Mouse (Mus musculus) C2C12 (cell line): ENCODE results near the gene Syf2.

Experiments
- CEBPB ChIP-seq: IDR thresholded peaks from one replicate; pipeline ENCODE4 v1.6.1; 2011; ENCODE audit warnings: low read depth, mild to moderate bottlenecking, control low read depth, moderate library complexity
- CTCF ChIP-seq: IDR thresholded peaks from one replicate; pipeline ENCODE4 v1.5.1; 2011; ENCODE audit not compliant: control insufficient read depth, insufficient read depth, insufficient read length
- MAX ChIP-seq: IDR thresholded peaks from one replicate; pipeline ENCODE4 v1.6.1; 2011; ENCODE audit warnings: mild to moderate bottlenecking, control low read depth
- MYOD1 ChIP-seq: IDR thresholded peaks from one replicate; pipeline ENCODE4 v1.6.1; 2011; ENCODE audit warnings: low read depth; ENCODE audit not compliant: control insufficient read depth, insufficient read length
- MYOG ChIP-seq: IDR thresholded peaks from one replicate; pipeline ENCODE4 v1.6.1; 2011; ENCODE audit not compliant: control insufficient read depth, insufficient read length; ENCODE audit errors: extremely low read depth
- USF1 ChIP-seq: IDR thresholded peaks from one replicate; pipeline ENCODE4 v1.6.1; 2011; ENCODE audit warnings: low read depth, mild to moderate bottlenecking, control low read depth, moderate library complexity

DNA sequence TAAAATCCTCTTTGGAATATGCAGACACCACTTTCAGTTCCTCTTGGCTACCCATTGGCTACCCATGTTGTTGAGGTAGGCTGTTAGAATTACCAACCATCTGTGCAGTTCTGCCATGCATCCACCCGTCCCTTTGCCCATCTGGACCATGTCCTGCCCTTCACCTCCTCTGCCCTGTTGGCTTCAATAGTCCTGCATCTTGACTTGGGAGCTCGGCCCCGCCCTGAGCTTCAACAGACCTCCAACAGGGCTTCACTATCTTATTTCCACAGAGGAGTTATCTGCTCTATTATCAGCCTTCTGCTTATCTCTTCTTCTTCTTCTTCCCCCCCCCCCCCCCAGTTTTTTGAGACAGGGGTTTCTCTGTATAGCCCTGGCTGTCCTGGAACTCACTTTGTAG lies 13.5 kb upstream of the Syf2 start:
- no peak for TF ChIP-seq MYOG
- TF ChIP-seq CEBPB = no peak
- TF ChIP-seq CTCF = no peak
- TF ChIP-seq MAX = no peak
- TF ChIP-seq MYOD1 = no peak
- TF ChIP-seq USF1 = no peak
